Mouse (Mus musculus): ENCODE results near the gene Sox6. TPM values are rescaled to one million over a fixed set of nuclear protein-coding genes. Genes with fewer than 3 reads are reported as not detected.

Gene Sox6
- total RNA-seq, 4 experiments from 2014 or later: 26.5 to 36.8 (median 31.9) TPM

- DNase-seq (ENCODE audit: low spot score in 2 of 2): no peak
These were observed 538.4 kb downstream of the Sox6 start for GRCm38 (mm10) chr7:115500170-115500569.

GRCm38 (mm10) chr7:115491721-115492120 is 546.9 kb downstream of the Sox6 start:
- no peak for DNase-seq (ENCODE audit: low spot score in 2 of 2)

DNA sequence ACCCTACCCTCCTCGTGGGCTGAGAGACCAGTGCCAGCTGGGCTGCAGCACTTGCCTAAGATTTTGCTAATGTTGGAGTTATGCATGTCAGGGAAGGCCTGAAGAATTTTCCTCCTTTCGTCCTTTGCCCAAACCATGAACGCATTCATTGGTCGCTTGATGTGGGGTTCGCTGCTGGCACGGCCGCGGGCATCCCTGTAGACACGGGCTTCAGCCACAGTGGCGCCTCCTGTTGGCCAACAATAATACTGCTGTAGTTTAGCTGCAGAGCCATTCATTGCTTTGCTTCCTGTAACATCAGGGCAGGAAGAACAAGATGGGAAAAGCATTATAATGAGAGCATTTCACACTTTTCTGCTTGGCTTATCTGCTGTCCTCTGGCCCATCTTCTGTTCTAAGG is 549.0 kb downstream of the Sox6 start:
- no peak for DNase-seq (ENCODE audit: low spot score in 2 of 2)

- DNase-seq (ENCODE audit: low spot score in 2 of 2): no peak
These were observed 552.2 kb downstream of the Sox6 start for GRCm38 (mm10) chr7:115486431-115486830.

GRCm38 (mm10) chr7:115485664-115486409 is 552.8 kb downstream of the Sox6 start:
- no peak for DNase-seq (ENCODE audit: low spot score in 2 of 2)

- DNase-seq (ENCODE audit: low spot score in 2 of 2): no peak
These were observed 560.8 kb downstream of the Sox6 start for GRCm38 (mm10) chr7:115477763-115478162.

DNA sequence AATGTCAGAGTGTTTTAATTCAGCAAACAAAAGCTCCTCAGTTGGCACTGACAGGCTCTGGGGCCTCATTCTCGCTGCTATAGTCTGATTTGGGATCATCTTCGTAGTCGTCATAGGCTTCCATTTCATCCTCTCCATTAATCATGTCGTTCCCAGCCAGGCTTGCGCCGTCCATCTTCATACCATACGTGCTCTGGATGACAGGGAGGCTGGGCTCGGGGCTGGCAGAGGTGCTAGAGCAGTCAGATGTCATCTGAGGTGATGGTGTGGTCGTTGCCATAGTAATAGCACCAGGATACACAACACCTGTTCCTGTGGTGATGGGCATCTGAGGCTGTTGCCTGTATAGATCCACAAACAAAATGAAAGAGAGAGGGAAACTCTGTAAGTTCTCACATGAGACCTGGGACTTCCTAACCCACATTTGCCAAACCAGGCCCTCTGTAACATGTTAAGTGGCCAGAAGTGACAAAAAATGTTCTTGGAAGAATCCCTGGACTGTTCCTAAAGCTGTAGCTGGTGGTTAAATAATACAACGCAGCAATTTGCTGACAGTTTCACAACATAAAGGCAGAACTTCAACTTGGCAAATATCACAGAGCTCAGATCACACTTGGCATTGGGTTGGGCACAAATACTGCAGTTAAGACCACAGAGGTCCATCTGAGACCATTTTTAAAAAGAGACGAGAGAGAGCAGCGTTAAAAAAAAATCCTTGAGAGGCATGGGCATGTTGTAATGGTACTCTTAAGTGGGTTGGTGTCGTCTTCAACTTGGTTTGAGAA is 561.5 kb downstream of the Sox6 start:
- DNase-seq (ENCODE audit: low spot score in 2 of 2): no peak

GRCm38 (mm10) chr7:115475176-115475575 is 563.4 kb downstream of the Sox6 start:
- no peak for DNase-seq (ENCODE audit: low spot score in 2 of 2)

GRCm38 (mm10) chr7:115474115-115474514 is 564.5 kb downstream of the Sox6 start:
- DNase-seq (ENCODE audit: low spot score in 2 of 2): peak in 1 of 2 experiments; percentile 27

GRCm38 (mm10) chr7:115472850-115473249 is 565.7 kb downstream of the Sox6 start:
- DNase-seq (ENCODE audit: low spot score in 2 of 2): no peak

DNA sequence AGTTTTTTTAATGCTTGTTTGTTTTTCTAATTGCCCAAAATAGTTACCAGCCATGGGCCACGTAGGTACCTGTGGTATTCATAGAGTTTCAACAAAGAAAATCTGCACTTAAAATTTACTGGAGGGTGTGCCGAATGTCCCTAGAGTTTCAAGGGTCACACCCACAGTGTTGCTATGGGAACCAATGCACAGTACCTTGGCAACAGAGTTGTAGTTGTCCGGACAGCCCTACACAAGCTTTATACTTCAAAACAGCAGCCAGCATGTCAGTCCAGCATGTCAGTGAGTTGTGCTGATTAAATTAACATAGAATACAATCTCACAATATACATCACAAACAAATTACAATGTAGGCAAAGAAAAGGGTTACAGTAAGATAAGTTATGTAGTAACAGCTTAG is 567.1 kb downstream of the Sox6 start:
- DNase-seq (ENCODE audit: low spot score in 2 of 2): no peak

GRCm38 (mm10) chr7:115466811-115467210 is 571.8 kb downstream of the Sox6 start:
- DNase-seq (ENCODE audit: low spot score in 2 of 2): no peak

- no peak for DNase-seq (ENCODE audit: low spot score in 2 of 2)
These were observed 575.2 kb downstream of the Sox6 start for GRCm38 (mm10) chr7:115463367-115463766.

GRCm38 (mm10) chr7:115462276-115462675 is 576.3 kb downstream of the Sox6 start:
- no peak for DNase-seq (ENCODE audit: low spot score in 2 of 2)

- DNase-seq (ENCODE audit: low spot score in 2 of 2): no peak
These were observed 583.6 kb downstream of the Sox6 start for GRCm38 (mm10) chr7:115454988-115455387.

- no peak for DNase-seq (ENCODE audit: low spot score in 2 of 2)
These were observed 584.9 kb downstream of the Sox6 start for GRCm38 (mm10) chr7:115453713-115454073.

DNA sequence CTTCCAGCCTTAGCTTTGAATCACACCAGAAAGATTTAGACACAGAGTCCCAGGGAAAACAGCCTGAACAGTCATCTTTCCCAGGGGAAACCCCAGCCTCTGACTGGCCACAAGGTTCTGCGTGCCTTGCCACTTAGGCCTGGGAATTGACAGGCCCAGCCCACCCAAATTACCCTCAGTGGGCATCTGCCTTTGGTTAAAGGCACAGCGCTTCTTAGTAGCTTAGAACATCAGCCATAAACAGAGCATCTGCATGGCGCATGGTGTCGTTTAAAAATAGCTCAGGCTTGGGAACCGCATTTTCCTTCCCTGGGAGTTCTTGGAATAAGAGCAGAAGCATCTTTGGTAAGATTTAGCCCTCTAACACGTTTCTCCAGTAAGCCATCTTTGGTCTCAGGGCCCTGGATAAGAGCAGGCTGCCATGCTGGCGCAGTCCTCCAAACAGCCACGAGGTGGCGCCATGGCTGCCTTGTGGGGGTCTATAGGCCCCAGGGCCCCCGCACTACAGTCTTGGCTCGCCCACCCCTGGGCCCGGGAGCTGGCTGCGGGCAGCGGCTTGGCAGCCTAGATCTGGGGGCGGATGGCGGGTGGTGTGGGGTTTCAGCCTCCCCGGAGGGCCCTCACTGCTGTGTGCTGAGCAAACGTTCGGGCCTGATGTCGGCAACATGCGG is 585.4 kb downstream of the Sox6 start:
- DNase-seq (ENCODE audit: low spot score in 2 of 2): no peak

GRCm38 (mm10) chr7:115450431-115451195 is 588.0 kb downstream of the Sox6 start:
- DNase-seq (ENCODE audit: low spot score in 2 of 2): no peak

- no peak for DNase-seq (ENCODE audit: low spot score in 2 of 2)
These were observed 590.1 kb downstream of the Sox6 start for GRCm38 (mm10) chr7:115448403-115449025.

DNA sequence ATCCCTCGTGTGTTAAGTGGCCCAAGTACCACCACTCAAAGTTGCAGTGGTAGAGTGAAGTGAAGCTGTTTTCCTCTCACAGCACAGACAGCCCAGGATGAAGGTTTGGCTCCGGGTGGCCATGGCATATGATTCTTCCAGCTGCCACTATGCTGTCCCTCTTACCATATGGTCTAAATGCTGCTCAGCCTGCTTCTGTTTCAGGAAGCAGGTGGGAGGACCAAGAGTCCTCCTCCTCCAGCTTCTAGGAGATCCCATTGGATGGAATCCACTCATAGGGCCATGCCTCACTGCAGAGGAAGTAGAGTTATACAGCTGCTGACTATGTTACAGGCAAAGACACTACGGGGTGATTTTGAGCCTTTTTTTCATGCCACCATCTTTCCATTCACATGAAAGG is 591.5 kb downstream of the Sox6 start:
- DNase-seq (ENCODE audit: low spot score in 2 of 2): peak in 1 of 2 experiments; percentile 42

GRCm38 (mm10) chr7:115446481-115447016 is 592.0 kb downstream of the Sox6 start:
- DNase-seq (ENCODE audit: low spot score in 2 of 2): no peak

All from left cerebral cortex, adult 8-10 months (tissue).